Mouse (Mus musculus): ENCODE measurements around the gene Pla2g10.

- TF ChIP-seq CTCF (IDR thresholded peaks at IDR 0.05; ENCODE audit: control insufficient read depth, insufficient read depth, low read length) (no peak), POLR2A (IDR thresholded peaks at IDR 0.05; ENCODE audit: borderline replicate concordance, control insufficient read depth, low read depth, low read length) (no peak)
Measured at GRCm38 (mm10) chr16:13753986-13754385, 23.2 kb upstream of the Pla2g10 start.
